Mouse (Mus musculus) limb, embryonic 11.5 days (tissue): ENCODE measurements around the gene Hbb-bs. TPM values are rescaled to one million over a fixed set of nuclear protein-coding genes. Genes with fewer than 3 reads are reported as not detected.
"Not testable (repeated sequence)": the region's sequence is repeated elsewhere in the genome, so short reads cannot be mapped to it uniquely, and the experiment has no call there.

Source experiments
- ATAC-seq: fragments of 200-750 bp; cut with Nextera tagmentation; 2 replicates; pipeline ENCODE4 v1.8.0; 2017; ENCODE audit warnings: low read depth; ENCODE audit not compliant: insufficient number of reproducible peaks, low FRiP score, low TSS enrichment
- DNase-seq: peaks from one replicate; pipeline ENCODE4 v3.0.0-alpha.2; 2015; ENCODE audit warnings: low spot score
- H3K27ac ChIP-seq: fragments of 300-500 bp; sonication (generic); replicated peaks from 2 replicates; pipeline ENCODE4 v1.5.1; 2014; ENCODE audit warnings: low read depth, mild to moderate bottlenecking, low read length
- H3K27me3 ChIP-seq: fragments of 300-500 bp; sonication (generic); 2 replicates; pipeline ENCODE4 v1.6.1; 2014; ENCODE audit warnings: mild to moderate bottlenecking, low read length, mixed read lengths; ENCODE audit not compliant: control insufficient read depth, insufficient read depth
- H3K36me3 ChIP-seq: fragments of 300-500 bp; sonication (generic); 2 replicates; pipeline ENCODE4 v1.6.1; 2014; ENCODE audit warnings: mild to moderate bottlenecking, low read length, moderate library complexity, mixed read lengths; ENCODE audit not compliant: control insufficient read depth, insufficient read depth
- H3K4me1 ChIP-seq: fragments of 300-500 bp; sonication (generic); 2 replicates; pipeline ENCODE4 v1.6.1; 2014; ENCODE audit warnings: low read length, mixed read lengths; ENCODE audit not compliant: control insufficient read depth, insufficient read depth
- H3K4me2 ChIP-seq: fragments of 300-500 bp; sonication (generic); 2 replicates; pipeline ENCODE4 v1.6.1; 2014; ENCODE audit warnings: low read depth, mild to moderate bottlenecking, moderate library complexity; ENCODE audit not compliant: severe bottlenecking
- H3K4me3 ChIP-seq: fragments of 300-500 bp; sonication (generic); 2 replicates; pipeline ENCODE4 v1.5.1; 2014; ENCODE audit warnings: low read depth, low read length
- H3K9ac ChIP-seq: fragments of 300-500 bp; sonication (generic); 2 replicates; pipeline ENCODE4 v1.6.1; 2014; ENCODE audit warnings: mild to moderate bottlenecking, low read length
- H3K9me3 ChIP-seq: fragments of 300-500 bp; sonication (generic); 2 replicates; pipeline ENCODE4 v1.6.1; 2016; ENCODE audit warnings: low read length; ENCODE audit not compliant: control insufficient read depth
- WGBS: fragments of 180-500 bp; shearing (Covaris S2); extraction: QIAGEN DNeasy Blood & Tissue Kit; methylation state at CpG from one replicate; pipeline ENCODE4 v1.1.7; 2014; 5-methylcytosine and 5-hydroxymethylcytosine counted together
- polyA plus RNA-seq: library from polyadenylated mRNA; unstranded; fragments of >200 nt; fragmentation: Nextera tagmentation; extraction: Ambion mirVana; gene quantifications from 2 replicates; pipeline ENCODE4 v1.2.1, GENCODE M21; 2014

Gene Hbb-bs
- polyA plus RNA-seq, 1 experiment from 2014 or later = 207 TPM

DNA sequence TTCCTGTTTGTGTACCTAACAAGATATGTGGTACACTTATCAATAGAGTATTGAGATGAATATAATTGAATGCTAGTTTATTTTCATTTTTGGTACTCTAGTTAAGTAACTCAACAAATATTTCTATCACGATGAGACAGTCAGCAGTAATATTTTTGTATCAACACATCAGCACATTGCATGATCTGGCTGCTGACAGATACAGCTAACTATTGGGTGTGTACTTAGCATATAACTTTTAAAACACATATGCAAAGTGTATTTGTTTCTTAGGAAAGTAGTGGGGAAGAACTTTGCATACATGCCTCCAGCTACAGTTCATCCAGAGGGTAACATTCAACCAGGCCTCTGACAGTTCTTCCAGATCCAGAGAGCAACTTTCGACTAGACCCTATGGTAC is 3.3 kb downstream of the Hbb-bs start:
- WGBS = 90% methylated on average over 2 of the region's 2 CpGs
- H3K27me3 ChIP-seq = no peaks in the 10 kb centered on the region
- no peak overlapping the region for H3K4me2 ChIP-seq
- no peak overlapping the region for H3K27ac ChIP-seq
- no peaks in the 10 kb centered on the region for H3K4me1 ChIP-seq
- ATAC-seq (no peak), DNase-seq (no peak)
- H3K36me3 ChIP-seq = no peaks in the 10 kb centered on the region
- no peak overlapping the region for H3K4me3 ChIP-seq
- no peaks in the 10 kb centered on the region for H3K9me3 ChIP-seq
- no peak overlapping the region for H3K9ac ChIP-seq

DNA sequence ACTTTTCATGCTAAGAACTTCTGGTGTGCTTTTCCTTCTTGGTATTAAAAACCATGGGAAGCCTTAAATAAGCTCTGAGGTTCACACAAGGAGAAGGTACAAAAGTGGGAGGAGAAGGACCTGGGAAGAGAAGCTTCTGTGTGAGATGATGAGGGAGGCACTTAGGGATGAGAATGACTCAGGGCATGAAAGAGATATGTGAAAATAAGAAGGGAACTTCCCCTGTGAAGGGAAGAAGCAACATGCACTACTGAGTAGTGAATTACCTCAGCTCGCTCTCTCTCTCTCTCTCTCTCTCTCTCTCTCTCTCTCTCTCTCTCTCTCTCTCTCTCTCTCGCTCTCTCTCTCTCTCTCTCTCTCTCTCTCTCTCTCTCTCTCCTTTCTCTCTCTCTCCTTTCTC is 12.8 kb downstream of the Hbb-bs start:
- H3K36me3 ChIP-seq, H3K9ac ChIP-seq, ATAC-seq, H3K4me3 ChIP-seq, H3K27ac ChIP-seq, H3K27me3 ChIP-seq, DNase-seq, H3K4me2 ChIP-seq, H3K4me1 ChIP-seq, H3K9me3 ChIP-seq: not testable (repeated sequence)
- WGBS = 83% methylated on average over 1 of the region's 2 CpGs

DNA sequence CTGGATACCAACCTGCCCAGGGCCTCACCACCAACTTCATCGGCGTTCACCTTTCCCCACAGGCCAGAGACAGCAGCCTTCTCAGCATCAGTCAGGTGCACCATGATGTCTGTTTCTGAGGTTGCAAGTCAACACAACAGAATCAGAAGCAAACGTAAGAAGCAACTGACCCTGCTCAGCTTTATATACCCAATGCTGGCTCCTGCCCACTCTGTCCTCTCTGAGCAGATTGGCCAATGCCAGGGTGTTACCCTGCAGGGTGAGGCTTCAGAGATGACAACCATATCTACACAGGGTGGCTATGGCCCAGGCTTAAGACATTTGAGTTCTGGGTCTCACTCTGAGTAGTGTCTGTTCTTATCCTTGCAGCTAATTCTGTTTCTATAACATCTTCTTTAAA is 14.1 kb downstream of the Hbb-bs start, which contains the start of gene Hbb-bt:
Gene Hbb-bt (minus strand): TSS at position 231 of the 400 bp plus-strand sequence.
- no peak within 1 kb of the TSS for H3K27ac ChIP-seq
- no peaks in the 10 kb centered on the region for H3K4me1 ChIP-seq
- WGBS = 94% methylated on average over 3 of the region's 3 CpGs
- H3K4me3 ChIP-seq = no peak within 1 kb of the TSS
- no peak within 1 kb of the TSS for H3K9ac ChIP-seq
- DNase-seq = no peak
- no peak within 1 kb of the TSS for H3K4me2 ChIP-seq
- no peaks in the 10 kb centered on the region for H3K27me3 ChIP-seq
- ATAC-seq = no peak
- no peaks in the 10 kb centered on the region for H3K36me3 ChIP-seq
- no peaks in the 10 kb centered on the region for H3K9me3 ChIP-seq

DNA sequence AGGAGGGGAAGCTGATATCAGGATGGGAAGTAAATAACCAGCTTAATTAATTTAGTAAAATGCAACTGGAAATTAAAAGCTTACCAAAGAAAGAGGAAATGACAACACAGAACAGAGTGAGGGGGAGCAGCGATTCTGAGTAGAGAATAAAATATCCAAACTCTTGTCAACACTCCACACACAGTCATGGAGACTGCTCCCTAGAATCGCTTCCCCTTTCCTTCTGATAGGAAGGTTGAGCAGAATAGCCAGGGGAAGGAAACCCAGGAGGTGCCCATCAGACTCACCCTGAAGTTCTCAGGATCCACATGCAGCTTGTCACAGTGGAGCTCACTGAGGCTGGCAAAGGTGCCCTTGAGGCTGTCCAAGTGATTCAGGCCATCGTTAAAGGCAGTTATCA is 14.7 kb downstream of the Hbb-bs start:
- not testable (repeated sequence) for H3K27me3 ChIP-seq, H3K4me3 ChIP-seq, H3K9me3 ChIP-seq, H3K27ac ChIP-seq, H3K36me3 ChIP-seq, ATAC-seq, DNase-seq, H3K9ac ChIP-seq, H3K4me2 ChIP-seq, H3K4me1 ChIP-seq
- no CpG with 5 or more reads among the region's 3 CpGs for WGBS

DNA sequence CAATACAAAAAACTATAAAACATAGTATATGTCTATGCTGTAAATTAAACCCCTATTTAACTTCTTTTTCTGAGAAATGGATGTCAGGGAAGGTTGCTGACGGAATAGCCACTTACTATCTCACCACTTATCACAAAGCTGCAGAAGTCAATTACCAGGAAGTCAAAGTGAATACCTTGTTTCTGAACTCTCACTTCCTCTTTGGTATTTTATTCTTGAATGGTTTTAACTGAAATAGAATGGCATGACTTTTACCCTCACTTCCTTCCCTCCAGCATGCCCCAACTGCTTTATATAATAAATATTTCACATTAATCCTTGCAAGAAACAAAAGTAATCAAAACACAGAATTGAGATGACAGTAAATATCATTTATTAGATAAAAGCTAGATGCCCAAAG is 15.7 kb downstream of the Hbb-bs start:
- Histone ChIP-seq H3K9me3 (no peaks in the 10 kb centered on the region), H3K9ac (no peak overlapping the region), H3K27ac (no peak overlapping the region), H3K4me1 (no peaks in the 10 kb centered on the region), H3K27me3 (no peaks in the 10 kb centered on the region), H3K4me3 (no peak overlapping the region), H3K36me3 (no peaks in the 10 kb centered on the region), H3K4me2 (no peak overlapping the region)
- DNase-seq (no peak), ATAC-seq (no peak)
- WGBS = 78% methylated on average over 1 of the region's 1 CpGs

DNA sequence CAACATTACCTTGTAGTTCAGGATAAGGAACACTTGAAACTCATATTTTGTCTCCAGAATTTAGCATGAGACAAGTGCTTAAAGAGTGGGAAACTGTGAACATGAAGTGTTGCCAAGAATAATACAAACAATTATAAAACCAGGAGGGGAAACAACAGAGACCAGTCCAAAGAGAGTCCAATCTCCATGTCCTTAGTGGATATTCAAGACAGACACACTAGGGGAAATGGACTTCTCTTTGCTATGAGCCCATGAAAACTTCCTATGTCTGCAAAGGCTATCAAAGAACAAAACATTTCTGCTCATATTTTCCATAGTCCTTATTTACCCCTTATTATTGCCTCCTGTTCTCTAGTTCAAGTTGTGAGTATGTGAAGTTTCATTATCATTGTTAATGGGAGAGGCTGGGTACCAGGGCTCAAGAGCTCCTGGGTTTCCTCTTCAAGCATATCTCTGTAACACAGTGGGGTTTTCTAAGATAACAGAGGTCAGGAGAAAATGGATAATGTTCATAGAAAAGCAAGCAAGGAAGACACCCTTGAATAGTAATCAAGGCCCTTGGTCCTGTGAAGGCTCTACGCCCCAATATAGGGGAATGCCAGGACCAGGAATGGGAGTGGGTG is 16.6 kb downstream of the Hbb-bs start:
- Histone ChIP-seq H3K27ac (no peak overlapping the region), H3K4me2 (no peak overlapping the region), H3K27me3 (no peaks in the 10 kb centered on the region), H3K4me1 (no peaks in the 10 kb centered on the region), H3K36me3 (no peaks in the 10 kb centered on the region), H3K9me3 (no peaks in the 10 kb centered on the region), H3K4me3 (no peak overlapping the region), H3K9ac (no peak overlapping the region)
- ATAC-seq = no peak
- no peak for DNase-seq
- 85% methylated on average over 1 of the region's 1 CpGs for WGBS

DNA sequence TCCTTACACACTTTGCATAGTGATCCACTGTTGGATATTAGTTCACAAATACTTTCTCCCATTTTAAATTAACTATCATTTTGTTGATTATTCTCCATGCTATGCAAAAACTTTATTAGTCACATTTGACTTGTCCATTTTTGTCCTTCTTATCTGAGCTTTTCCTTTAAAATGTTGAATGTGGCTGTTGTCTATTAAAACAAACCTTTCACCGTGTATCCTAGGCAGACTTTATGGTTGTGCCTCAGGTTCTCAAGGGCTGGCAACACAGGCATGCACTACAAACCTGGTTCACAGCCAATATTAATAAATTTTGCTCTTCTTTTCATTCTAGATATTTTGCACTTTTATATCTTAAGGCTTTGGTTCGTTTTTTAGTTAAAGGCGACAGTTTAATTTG is 17.1 kb downstream of the Hbb-bs start:
- Histone ChIP-seq H3K27ac (no peak overlapping the region), H3K9me3 (no peaks in the 10 kb centered on the region), H3K4me1 (no peaks in the 10 kb centered on the region), H3K9ac (no peak overlapping the region), H3K36me3 (no peaks in the 10 kb centered on the region), H3K4me2 (no peak overlapping the region), H3K4me3 (no peak overlapping the region), H3K27me3 (no peaks in the 10 kb centered on the region)
- DNase-seq = no peak
- WGBS = 82% methylated on average over 3 of the region's 3 CpGs
- ATAC-seq = no peak

DNA sequence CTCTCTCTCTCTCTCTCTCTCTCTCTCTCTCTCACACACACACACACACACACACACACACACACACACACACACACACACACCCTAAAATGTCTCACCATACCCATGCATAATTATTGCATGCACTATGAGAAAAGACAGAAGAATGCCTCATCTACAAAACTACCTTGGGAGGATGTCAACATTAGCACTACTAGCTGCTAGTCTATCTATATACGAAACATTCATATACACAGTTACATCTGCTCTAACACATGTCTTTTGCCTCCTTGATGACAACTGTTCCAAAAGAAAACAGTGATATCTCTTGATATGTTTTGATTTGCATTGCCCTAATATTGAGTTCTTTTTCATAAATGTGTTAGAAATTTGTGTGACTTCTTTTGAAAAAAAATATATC is 17.6 kb downstream of the Hbb-bs start:
- no peak for DNase-seq
- no peaks in the 10 kb centered on the region for H3K36me3 ChIP-seq
- no peak for ATAC-seq
- no peak overlapping the region for H3K9ac ChIP-seq
- H3K9me3 ChIP-seq = no peaks in the 10 kb centered on the region
- H3K4me1 ChIP-seq = no peaks in the 10 kb centered on the region
- H3K27ac ChIP-seq = no peak overlapping the region
- no peak overlapping the region for H3K4me2 ChIP-seq
- H3K4me3 ChIP-seq = no peak overlapping the region
- no peaks in the 10 kb centered on the region for H3K27me3 ChIP-seq
- WGBS = 80% methylated on average over 1 of the region's 1 CpGs

DNA sequence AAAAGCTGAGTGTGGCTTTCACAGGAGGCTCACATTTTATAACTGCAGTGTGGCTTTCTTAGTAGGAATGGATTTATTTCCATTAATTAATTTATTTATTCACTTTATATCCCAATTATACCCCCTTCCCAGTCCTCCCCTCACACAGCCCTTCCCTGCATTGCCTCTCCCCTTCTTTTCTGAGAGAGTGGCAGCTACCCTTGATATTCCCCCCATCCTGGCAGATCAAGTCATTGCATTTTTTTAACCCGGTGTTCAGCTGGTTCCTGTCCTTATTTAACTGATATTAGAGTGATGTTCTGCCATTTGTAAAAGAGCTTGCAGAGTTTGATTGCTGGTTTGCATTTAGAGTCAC is 18.1 kb downstream of the Hbb-bs start:
- no peaks in the 10 kb centered on the region for H3K27me3 ChIP-seq
- no peaks in the 10 kb centered on the region for H3K4me1 ChIP-seq
- DNase-seq (no peak), ATAC-seq (no peak)
- H3K9me3 ChIP-seq = no peaks in the 10 kb centered on the region
- H3K36me3 ChIP-seq = no peaks in the 10 kb centered on the region
- H3K27ac ChIP-seq = no peak overlapping the region
- H3K4me2 ChIP-seq = no peak overlapping the region
- no peak overlapping the region for H3K9ac ChIP-seq
- 67% methylated on average over 1 of the region's 1 CpGs for WGBS
- H3K4me3 ChIP-seq = no peak overlapping the region
